28 mouse cellular contexts compared by ENCODE assay signal in the genomic region with DNA sequence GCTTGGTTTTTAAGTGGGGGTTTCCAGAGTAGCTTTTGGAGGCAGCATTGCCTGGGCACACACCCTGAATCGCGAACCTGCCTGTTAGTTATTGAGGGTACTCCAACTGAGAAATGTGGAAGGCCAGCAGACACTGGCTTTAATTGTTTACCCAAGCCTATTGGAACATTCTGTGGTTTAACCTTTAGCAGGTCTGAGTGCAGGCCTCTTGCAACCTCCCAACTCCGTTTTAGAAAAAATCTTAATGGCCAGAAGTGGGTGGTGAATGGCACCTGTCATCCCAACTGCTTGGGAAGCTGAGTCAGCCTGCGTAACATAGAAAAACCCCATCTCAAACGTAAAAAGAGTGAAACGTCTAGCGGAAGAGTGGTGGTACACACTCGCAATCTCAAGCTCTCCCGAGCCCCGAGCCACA. TPM values are rescaled to one million over a fixed set of nuclear protein-coding genes. Genes with fewer than 3 reads are reported as not detected.
A peak's percentile ranks its signal among the peaks of the same experiment; 100 is the strongest.
DNase-seq lines count a peak whose midpoint lies in the region; ATAC-seq and TF ChIP-seq lines count a peak whose summit lies in the region.
"Had no signal": no experiment of that assay in that cellular context is flagged by ENCODE, and none has a peak within 500 bp of the region (broad histone marks: within the 10 kb centered on the region; RNA-seq: fewer than 3 reads in every experiment).

No protein-coding gene starts in this region.

- no peak overlapping the region for H3K27ac ChIP-seq in midbrain, embryonic 11.5 days (ENCODE audit: low read depth, low read length)
- H3K27ac ChIP-seq in midbrain, embryonic 10.5 days (replicated peaks): no peak overlapping the region
- peak overlapping the region; percentile 8 for H3K27ac ChIP-seq in liver, embryonic 16.5 days (ENCODE audit: low read length)
- peak overlapping the region; percentile 66; the same call in 1 of the 2 replicates for H3K27ac ChIP-seq in lung, postnatal 0 days (ENCODE audit: low read length)
- H3K27ac ChIP-seq in limb, embryonic 10.5 days: no peak overlapping the region
- H3K27ac ChIP-seq: embryonic facial prominence, embryonic 13.5 days; forebrain, embryonic 13.5 days; gastrocnemius, adult 2 months; hindbrain, embryonic 10.5 days; kidney, postnatal 0 days; left cerebral cortex, adult 2 months; limb, embryonic 15.5 days; midbrain, embryonic 13.5 days; neural tube, embryonic 13.5 days; stomach, embryonic 15.5 days had no signal

- TF ChIP-seq EP300 in lung, postnatal 0 days (IDR thresholded peaks at IDR 0.05): peak; percentile 95

- no peaks in the 10 kb centered on the region for H3K4me1 ChIP-seq in midbrain, embryonic 11.5 days (ENCODE audit: control insufficient read depth, insufficient read depth, low read length)
- H3K4me1 ChIP-seq in midbrain, embryonic 10.5 days: peaks cover 6% of the 10 kb centered on the region; the same call in 1 of the 2 replicates
- peaks cover 11% of the 10 kb centered on the region for H3K4me1 ChIP-seq in liver, embryonic 16.5 days (ENCODE audit: control insufficient read depth, low read depth, low read length)
- H3K4me1 ChIP-seq in lung, postnatal 0 days (ENCODE audit: insufficient read depth, low read depth, low read length): no peaks in the 10 kb centered on the region
- 0 out of 2 replicates have a peak, but pooled peaks cover 10% of the 10 kb centered on the region for H3K4me1 ChIP-seq in limb, embryonic 10.5 days
- H3K4me1 ChIP-seq: embryonic facial prominence, embryonic 13.5 days; forebrain, embryonic 13.5 days; heart, embryonic 12.5 days; hindbrain, embryonic 10.5 days; limb, embryonic 15.5 days; midbrain, embryonic 13.5 days; neural tube, embryonic 13.5 days had no signal

- H3K9ac ChIP-seq in midbrain, embryonic 11.5 days (ENCODE audit: low read length): no peak overlapping the region
- no peak overlapping the region for H3K9ac ChIP-seq in liver, embryonic 16.5 days (ENCODE audit: low read depth, low read length)
- H3K9ac ChIP-seq in lung, postnatal 0 days (replicated peaks; ENCODE audit: low read depth): no peak overlapping the region
- H3K9ac ChIP-seq: embryonic facial prominence, embryonic 13.5 days; forebrain, embryonic 13.5 days; heart, embryonic 12.5 days; limb, embryonic 15.5 days; midbrain, embryonic 13.5 days; neural tube, embryonic 13.5 days; stomach, embryonic 15.5 days had no signal

- no peak for ATAC-seq in midbrain, embryonic 11.5 days (ENCODE audit: low FRiP score)
- peak; percentile 38; the same call in 1 of the 2 replicates for ATAC-seq in liver, embryonic 16.5 days (ENCODE audit: low read depth)
- ATAC-seq in lung, postnatal 0 days: peak; percentile 92
- ATAC-seq: forebrain, embryonic 13.5 days; midbrain, embryonic 13.5 days had no signal

- no peak overlapping the region for H3K4me2 ChIP-seq in midbrain, embryonic 11.5 days
- no peak overlapping the region for H3K4me2 ChIP-seq in liver, embryonic 16.5 days (ENCODE audit: low read depth, low read length)
- H3K4me2 ChIP-seq in lung, postnatal 0 days (replicated peaks; ENCODE audit: low read depth, low read length): no peak overlapping the region
- H3K4me2 ChIP-seq: embryonic facial prominence, embryonic 13.5 days; forebrain, embryonic 13.5 days; heart, embryonic 12.5 days; limb, embryonic 15.5 days; midbrain, embryonic 13.5 days; neural tube, embryonic 13.5 days; stomach, embryonic 15.5 days had no signal

- H3K36me3 ChIP-seq in midbrain, embryonic 11.5 days (ENCODE audit: control insufficient read depth, insufficient read depth, low read length): no peaks in the 10 kb centered on the region
- H3K36me3 ChIP-seq in midbrain, embryonic 10.5 days: no peaks in the 10 kb centered on the region
- no peaks in the 10 kb centered on the region; the same call in 1 of the 2 replicates for H3K36me3 ChIP-seq in liver, embryonic 16.5 days (ENCODE audit: control insufficient read depth, insufficient read depth)
- no peaks in the 10 kb centered on the region for H3K36me3 ChIP-seq in lung, postnatal 0 days (ENCODE audit: insufficient read depth, low read length)
- H3K36me3 ChIP-seq in limb, embryonic 10.5 days: no peaks in the 10 kb centered on the region
- H3K36me3 ChIP-seq: embryonic facial prominence, embryonic 13.5 days; heart, embryonic 12.5 days; hindbrain, embryonic 10.5 days; limb, embryonic 15.5 days; midbrain, embryonic 13.5 days; neural tube, embryonic 13.5 days; stomach, embryonic 15.5 days had no signal

- DNase-seq in midbrain, embryonic 11.5 days (ENCODE audit: low spot score, missing footprints): peak; percentile 69
- no peak for DNase-seq in midbrain, embryonic 10.5 days (ENCODE audit: low spot score)
- peak; percentile 93 for DNase-seq in lung, postnatal 0 days (ENCODE audit: low spot score)
- no peak for DNase-seq in layer of hippocampus, postnatal 14 days (ENCODE audit: low spot score in 2 of 2)
- DNase-seq in spleen, postnatal 4 days (ENCODE audit: low spot score in 2 of 2): no peak
- DNase-seq in limb, embryonic 10.5 days (ENCODE audit: low spot score): no peak
- DNase-seq in thymus, postnatal 0 days (ENCODE audit: low spot score): no peak
- DNase-seq: adrenal gland, postnatal 14 days; B cell, adult 2 months; cerebellum, adult 2 months; cerebellum, postnatal 25 days; gastrocnemius, adult 2 months; heart, postnatal 10 days; kidney, adult 18-20 months; layer of hippocampus, adult 9-11 months; right cerebral cortex, postnatal 4 days; thymus, postnatal 36 days had no signal

- TF ChIP-seq CTCF in lung, postnatal 0 days (IDR thresholded peaks at IDR 0.05): no peak

- no peak overlapping the region for H3K4me3 ChIP-seq in midbrain, embryonic 11.5 days (ENCODE audit: low read depth, low read length)
- H3K4me3 ChIP-seq in midbrain, embryonic 10.5 days: no peak overlapping the region
- no peak overlapping the region for H3K4me3 ChIP-seq in liver, embryonic 16.5 days (ENCODE audit: low read depth, low read length)
- no peak overlapping the region for H3K4me3 ChIP-seq in lung, postnatal 0 days (ENCODE audit: low read depth, low read length)
- H3K4me3 ChIP-seq in limb, embryonic 10.5 days: no peak overlapping the region
- H3K4me3 ChIP-seq: embryonic facial prominence, embryonic 13.5 days; forebrain, embryonic 13.5 days; gastrocnemius, adult 2 months; heart, embryonic 12.5 days; hindbrain, embryonic 10.5 days; left cerebral cortex, adult 2 months; limb, embryonic 15.5 days; midbrain, embryonic 13.5 days; neural tube, embryonic 13.5 days; stomach, embryonic 15.5 days had no signal

- WGBS in midbrain, embryonic 11.5 days: 81% methylated on average over 10 of the region's 10 CpGs
- WGBS in midbrain, embryonic 10.5 days: 83% methylated on average over 10 of the region's 10 CpGs
- WGBS in liver, embryonic 16.5 days (ENCODE audit: insufficient replicate concordance): 65% methylated on average over 10 of the region's 10 CpGs
- WGBS in lung, postnatal 0 days: 36% methylated on average over 10 of the region's 10 CpGs
- WGBS in limb, embryonic 10.5 days: 86% methylated on average over 10 of the region's 10 CpGs

- H3K9me3 ChIP-seq in midbrain, embryonic 11.5 days (ENCODE audit: control insufficient read depth, low read length): no peaks in the 10 kb centered on the region
- H3K9me3 ChIP-seq in midbrain, embryonic 10.5 days (replicated peaks): no peaks in the 10 kb centered on the region
- H3K9me3 ChIP-seq in liver, embryonic 16.5 days (replicated peaks; ENCODE audit: control insufficient read depth, low read length): no peaks in the 10 kb centered on the region
- no peaks in the 10 kb centered on the region for H3K9me3 ChIP-seq in lung, postnatal 0 days (ENCODE audit: low read length)
- no peaks in the 10 kb centered on the region for H3K9me3 ChIP-seq in limb, embryonic 10.5 days (replicated peaks)
- H3K9me3 ChIP-seq: embryonic facial prominence, embryonic 13.5 days; forebrain, embryonic 13.5 days; heart, embryonic 12.5 days; hindbrain, embryonic 10.5 days; limb, embryonic 15.5 days; midbrain, embryonic 13.5 days; neural tube, embryonic 13.5 days; stomach, embryonic 15.5 days had no signal

- H3K27me3 ChIP-seq in midbrain, embryonic 11.5 days (ENCODE audit: control insufficient read depth, insufficient read depth, low read length): no peaks in the 10 kb centered on the region
- peaks cover 4% of the 10 kb centered on the region; the same call in 1 of the 2 replicates for H3K27me3 ChIP-seq in midbrain, embryonic 10.5 days (ENCODE audit: low read depth, poor library complexity, severe bottlenecking)
- no peaks in the 10 kb centered on the region for H3K27me3 ChIP-seq in liver, embryonic 16.5 days (ENCODE audit: control insufficient read depth, insufficient read depth, low read depth, low read length)
- H3K27me3 ChIP-seq in lung, postnatal 0 days (replicated peaks; ENCODE audit: insufficient read depth, low read length): no peaks in the 10 kb centered on the region
- H3K27me3 ChIP-seq in limb, embryonic 10.5 days (ENCODE audit: low read depth, poor library complexity, severe bottlenecking): no peaks in the 10 kb centered on the region
- H3K27me3 ChIP-seq: embryonic facial prominence, embryonic 13.5 days; forebrain, embryonic 13.5 days; heart, embryonic 12.5 days; limb, embryonic 15.5 days; neural tube, embryonic 13.5 days; stomach, embryonic 15.5 days had no signal

RNA-seq across cellular contexts. Expression of gene Vamp8, which starts 6.3 kb away (rescaled TPM):
- 27.6 and 32.0 TPM in 2 replicates for polyA plus RNA-seq in midbrain, embryonic 11.5 days (2014; fragmentation: Nextera tagmentation; extraction: Ambion mirVana)
- 35.7 and 35.8 TPM in 2 replicates for polyA plus RNA-seq in midbrain, embryonic 10.5 days (2016; fragmentation: Nextera tagmentation; extraction: Ambion mirVana)
- polyA plus RNA-seq in liver, embryonic 16.5 days (2015; fragmentation: Nextera tagmentation; extraction: Ambion mirVana): 212 and 230 TPM in 2 replicates
- 608 and 656 TPM in 2 replicates for polyA plus RNA-seq in lung, postnatal 0 days (2015; fragmentation: Nextera tagmentation; extraction: Ambion mirVana)
- total RNA-seq in layer of hippocampus, postnatal 14 days (2021): 10 to 100 TPM; 11.4 to 15.3 TPM
- polyA plus RNA-seq in limb, embryonic 10.5 days (2016; fragmentation: Nextera tagmentation; extraction: Ambion mirVana): 67.5 and 81.7 TPM in 2 replicates
- 160 and 167 TPM in 2 replicates for polyA plus RNA-seq in thymus, postnatal 0 days (2015; fragmentation: Nextera tagmentation; extraction: Ambion mirVana)

RNA-seq across cellular contexts. Expression of gene Vamp5, which starts 16.6 kb away (rescaled TPM):
- 13.4 and 15.4 TPM in 2 replicates for polyA plus RNA-seq in midbrain, embryonic 11.5 days (2014; fragmentation: Nextera tagmentation; extraction: Ambion mirVana)
- 12.0 and 12.9 TPM in 2 replicates for polyA plus RNA-seq in midbrain, embryonic 10.5 days (2016; fragmentation: Nextera tagmentation; extraction: Ambion mirVana)
- 54.9 and 62.8 TPM in 2 replicates for polyA plus RNA-seq in liver, embryonic 16.5 days (2015; fragmentation: Nextera tagmentation; extraction: Ambion mirVana)
- polyA plus RNA-seq in lung, postnatal 0 days (2015; fragmentation: Nextera tagmentation; extraction: Ambion mirVana): 80.5 and 83.3 TPM in 2 replicates
- total RNA-seq in layer of hippocampus, postnatal 14 days (2021): 1 to 10 TPM; 3.7 to 4.2 TPM
- polyA plus RNA-seq in limb, embryonic 10.5 days (2016; fragmentation: Nextera tagmentation; extraction: Ambion mirVana): 19.1 and 19.7 TPM in 2 replicates
- 24.7 and 29.0 TPM in 2 replicates for polyA plus RNA-seq in thymus, postnatal 0 days (2015; fragmentation: Nextera tagmentation; extraction: Ambion mirVana)

RNA-seq across cellular contexts. Expression of gene Ggcx, which starts 17.3 kb away (rescaled TPM):
- 9.4 and 12.2 TPM in 2 replicates for polyA plus RNA-seq in midbrain, embryonic 11.5 days (2014; fragmentation: Nextera tagmentation; extraction: Ambion mirVana)
- 15.3 and 21.5 TPM in 2 replicates for polyA plus RNA-seq in midbrain, embryonic 10.5 days (2016; fragmentation: Nextera tagmentation; extraction: Ambion mirVana)
- 29.6 and 31.7 TPM in 2 replicates for polyA plus RNA-seq in liver, embryonic 16.5 days (2015; fragmentation: Nextera tagmentation; extraction: Ambion mirVana)
- polyA plus RNA-seq in lung, postnatal 0 days (2015; fragmentation: Nextera tagmentation; extraction: Ambion mirVana): 28.6 and 32.2 TPM in 2 replicates
- total RNA-seq in layer of hippocampus, postnatal 14 days (2021): 10 to 100 TPM; 21.0 to 22.1 TPM
- polyA plus RNA-seq in limb, embryonic 10.5 days (2016; fragmentation: Nextera tagmentation; extraction: Ambion mirVana): 20.2 and 25.9 TPM in 2 replicates
- 7.0 and 7.3 TPM in 2 replicates for polyA plus RNA-seq in thymus, postnatal 0 days (2015; fragmentation: Nextera tagmentation; extraction: Ambion mirVana)

RNA-seq across cellular contexts. Expression of gene Rnf181, which starts 30.1 kb away (rescaled TPM):
- 102 TPM in 2 replicates for polyA plus RNA-seq in midbrain, embryonic 11.5 days (2014; fragmentation: Nextera tagmentation; extraction: Ambion mirVana)
- 106 and 111 TPM in 2 replicates for polyA plus RNA-seq in midbrain, embryonic 10.5 days (2016; fragmentation: Nextera tagmentation; extraction: Ambion mirVana)
- 86.5 and 91.9 TPM in 2 replicates for polyA plus RNA-seq in liver, embryonic 16.5 days (2015; fragmentation: Nextera tagmentation; extraction: Ambion mirVana)
- 202 and 208 TPM in 2 replicates for polyA plus RNA-seq in lung, postnatal 0 days (2015; fragmentation: Nextera tagmentation; extraction: Ambion mirVana)
- 10 to 100 TPM; 78.0 to 85.6 TPM for total RNA-seq in layer of hippocampus, postnatal 14 days (2021)
- 109 TPM in 2 replicates for polyA plus RNA-seq in limb, embryonic 10.5 days (2016; fragmentation: Nextera tagmentation; extraction: Ambion mirVana)
- 135 and 138 TPM in 2 replicates for polyA plus RNA-seq in thymus, postnatal 0 days (2015; fragmentation: Nextera tagmentation; extraction: Ambion mirVana)

RNA-seq across cellular contexts. Expression of gene Tmem150a, which starts 41.6 kb away (rescaled TPM):
- 6.2 and 6.5 TPM in 2 replicates for polyA plus RNA-seq in midbrain, embryonic 11.5 days (2014; fragmentation: Nextera tagmentation; extraction: Ambion mirVana)
- 5.6 and 6.7 TPM in 2 replicates for polyA plus RNA-seq in midbrain, embryonic 10.5 days (2016; fragmentation: Nextera tagmentation; extraction: Ambion mirVana)
- 54.4 and 59.7 TPM in 2 replicates for polyA plus RNA-seq in liver, embryonic 16.5 days (2015; fragmentation: Nextera tagmentation; extraction: Ambion mirVana)
- polyA plus RNA-seq in lung, postnatal 0 days (2015; fragmentation: Nextera tagmentation; extraction: Ambion mirVana): 17.6 and 25.7 TPM in 2 replicates
- 10 to 100 TPM; 12.6 to 13.7 TPM for total RNA-seq in layer of hippocampus, postnatal 14 days (2021)
- 9.9 and 10.3 TPM in 2 replicates for polyA plus RNA-seq in limb, embryonic 10.5 days (2016; fragmentation: Nextera tagmentation; extraction: Ambion mirVana)
- polyA plus RNA-seq in thymus, postnatal 0 days (2015; fragmentation: Nextera tagmentation; extraction: Ambion mirVana): 1.6 and 1.9 TPM in 2 replicates

Comparison
In these comparisons a context has a peak if more than half of its experiments do, and no peak if none do; other contexts are left out.
1. DNase-seq: peak in midbrain, embryonic 11.5 days (single experiment) and lung, postnatal 0 days (single experiment); none in midbrain, embryonic 10.5 days (single experiment), layer of hippocampus, postnatal 14 days (0 of 2), spleen, postnatal 4 days (0 of 2), limb, embryonic 10.5 days (single experiment) and thymus, postnatal 0 days (single experiment).
2. H3K27ac ChIP-seq: peak in liver, embryonic 16.5 days (single experiment) and lung, postnatal 0 days (single experiment); none in midbrain, embryonic 11.5 days (single experiment), midbrain, embryonic 10.5 days (single experiment) and limb, embryonic 10.5 days (single experiment).